Mouse (Mus musculus) regulatory T cell (primary cell): ENCODE measurements at regions not wholly inside any gene's neighbourhood (a gene's known extent, or its start where the extent isn't known, plus 50 kb on each side); places are given as distances from the start of the nearest gene placed in this dataset.

Experiments
- in situ Hi-C: fragments of 300-600 bp; cut with MboI, MseI; formaldehyde crosslinking; loops from one replicate; pipeline ENCODE4 v1.15.1; 2025; ENCODE audit warnings: high pct_unique_total_duplicates

DNA sequence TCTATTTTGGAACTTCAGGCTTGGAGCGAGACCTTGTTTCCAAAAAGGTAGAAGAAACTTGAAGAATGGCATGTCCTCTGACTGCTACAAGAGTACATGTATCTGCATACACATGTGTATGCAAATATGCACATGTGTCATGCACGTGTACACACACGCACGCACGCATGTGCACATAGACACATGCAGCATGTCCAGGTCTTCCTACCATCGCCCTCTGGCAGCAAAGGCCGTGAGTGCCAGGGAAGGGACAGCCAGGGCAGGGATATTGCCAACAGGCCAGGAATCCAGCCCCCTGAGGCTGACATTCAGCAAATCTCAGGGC, 231.0 kb downstream of the Clic5 start:
- in situ Hi-C loops: no loop called here

DNA sequence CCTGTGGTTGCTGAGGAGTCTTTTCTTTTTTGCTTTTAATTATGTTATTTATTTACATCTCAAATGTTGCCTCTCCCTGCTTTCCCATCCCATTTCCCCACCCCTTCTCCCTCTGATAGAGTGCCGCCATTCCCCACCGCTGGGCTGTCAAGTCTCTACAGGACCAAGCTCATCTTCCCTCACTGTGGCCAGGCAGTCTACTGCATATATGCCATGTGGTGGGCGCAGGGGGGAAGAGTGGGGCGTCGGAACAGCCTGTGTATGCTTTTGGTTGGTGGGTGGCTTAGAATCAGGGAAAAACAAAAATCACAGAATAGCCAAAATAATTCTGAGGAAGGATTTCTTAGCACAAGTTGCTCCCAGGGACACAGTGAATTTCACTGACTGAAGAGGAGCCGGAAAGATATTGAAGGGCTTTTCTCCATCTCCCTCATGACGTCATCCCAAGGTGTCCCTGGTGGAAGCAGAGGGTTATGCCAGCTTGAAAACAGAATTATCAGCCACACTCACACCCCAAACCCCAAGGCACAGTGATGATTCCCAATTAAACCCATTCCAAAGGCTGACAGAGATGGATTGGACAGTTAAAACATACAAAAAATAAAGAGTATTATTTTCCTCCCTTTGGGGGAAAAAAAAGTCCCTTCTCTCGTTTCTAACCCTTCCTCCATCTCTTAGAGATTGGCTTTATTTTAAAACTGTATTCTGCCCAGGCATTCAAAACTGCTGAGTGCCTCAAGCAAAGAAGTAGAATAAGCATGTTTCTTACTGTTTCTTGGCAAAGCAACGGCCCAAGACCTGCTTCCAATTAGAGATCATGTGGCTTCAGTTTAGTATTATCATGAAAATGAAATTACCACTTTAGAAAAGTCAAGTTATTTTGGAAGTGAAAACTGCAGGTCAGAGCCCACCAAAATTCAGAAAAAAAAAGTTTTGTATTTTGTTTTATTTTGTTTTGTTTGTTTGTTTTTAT, 232.0 kb downstream of the Clic5 start:
- in situ Hi-C loops: no loop called here

DNA sequence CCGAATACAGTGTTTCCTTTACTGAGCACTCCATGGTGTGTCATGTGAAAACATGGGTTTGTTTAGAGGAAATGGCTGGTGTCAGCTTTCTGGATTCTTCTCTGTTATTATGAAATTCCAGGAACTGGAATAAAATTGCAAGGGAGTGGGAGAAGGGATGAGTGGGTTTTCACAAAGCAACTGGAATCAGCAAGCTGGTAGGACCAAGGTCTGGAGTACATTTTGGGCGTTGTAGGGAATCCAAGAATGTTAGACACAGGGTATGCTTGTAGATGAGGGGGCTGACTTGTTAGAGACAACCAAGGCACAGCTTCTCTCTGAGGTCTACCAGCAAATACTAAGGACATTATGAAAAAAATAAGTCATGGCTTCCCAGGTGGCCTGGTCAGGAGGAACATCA, 233.8 kb downstream of the Clic5 start:
- in situ Hi-C loops: no loop called here

DNA sequence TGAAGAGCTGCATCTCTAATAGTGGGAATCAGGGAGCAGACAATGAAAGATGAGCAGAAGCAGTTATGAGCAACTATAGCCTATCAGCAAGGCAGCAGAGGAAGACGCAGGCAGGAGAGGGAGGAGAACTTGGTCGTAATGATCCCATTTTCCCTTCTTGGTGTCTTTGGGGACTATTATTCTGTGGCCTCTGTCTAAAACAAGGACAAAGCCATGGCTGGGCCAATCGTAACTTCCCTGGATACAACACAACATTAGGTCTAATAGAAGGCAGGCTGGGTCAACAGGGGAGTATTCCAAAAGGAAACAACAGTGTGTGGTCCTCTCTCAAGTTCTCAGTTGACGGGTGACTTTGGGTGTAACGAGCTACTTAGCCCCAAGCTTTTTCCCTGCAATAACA, 234.5 kb downstream of the Clic5 start:
- in situ Hi-C loops: no loop called here

DNA sequence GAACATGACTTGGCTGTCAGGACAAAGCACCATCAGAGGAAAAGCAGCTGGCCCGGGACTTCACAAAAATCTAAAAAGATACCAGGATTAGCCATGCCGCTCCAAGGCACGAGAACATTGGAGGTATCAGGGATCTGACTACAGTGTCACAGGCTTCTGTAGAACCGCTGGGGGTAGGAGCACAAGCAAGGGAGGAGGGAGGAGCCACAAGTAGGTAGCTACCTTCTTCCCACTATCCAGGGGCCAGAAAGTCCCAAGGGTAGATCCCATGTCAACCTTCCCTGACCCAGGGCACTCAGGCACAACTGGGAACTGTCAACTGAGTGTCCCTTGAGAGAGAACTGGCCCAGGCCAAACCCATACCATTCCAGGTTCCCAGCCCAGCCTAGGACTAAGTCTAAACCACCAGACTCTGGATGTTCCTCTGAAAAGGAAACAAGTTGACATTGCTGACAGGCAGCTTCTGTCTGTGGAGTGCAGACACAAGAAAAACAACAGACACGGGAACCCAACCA, 235.1 kb downstream of the Clic5 start:
- in situ Hi-C loops: no loop called here

DNA sequence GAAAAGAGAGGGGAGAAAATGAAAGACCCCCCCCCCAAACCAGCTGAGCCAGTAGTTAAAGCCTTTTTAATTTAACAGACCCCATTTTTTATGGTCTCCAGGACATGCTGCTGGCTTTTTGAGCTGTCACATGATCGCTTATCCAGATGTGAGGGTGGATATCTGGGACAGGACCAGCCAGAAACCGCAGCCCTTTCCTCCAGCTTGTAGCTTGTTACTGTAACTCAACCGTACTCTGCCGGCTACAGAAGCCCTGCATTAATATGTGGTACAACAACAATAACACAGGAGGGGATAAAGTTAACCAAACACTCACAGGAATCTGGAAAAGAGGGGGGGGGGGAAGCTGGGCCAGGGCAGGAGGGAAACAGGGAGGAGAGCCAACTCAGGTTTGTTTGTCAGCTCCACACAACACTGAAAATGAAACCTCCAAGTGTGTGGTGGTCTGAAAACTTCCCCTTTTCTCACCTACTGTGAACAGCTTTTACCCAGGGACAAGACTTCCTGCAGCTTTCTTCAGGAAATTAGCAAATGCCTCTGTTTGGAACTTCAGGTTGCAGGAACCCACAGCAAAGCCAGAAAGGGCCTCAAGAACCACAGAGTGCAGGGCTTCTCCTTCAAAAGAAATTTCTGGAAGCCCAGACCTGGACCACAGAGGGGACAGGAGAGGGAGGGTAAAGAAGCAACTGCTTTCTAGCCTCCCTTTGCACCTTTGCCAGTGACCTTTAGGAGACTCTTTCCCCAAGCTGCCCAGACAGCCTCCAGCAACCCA, 244.3 kb downstream of the Clic5 start:
- in situ Hi-C loops: no loop called here

DNA sequence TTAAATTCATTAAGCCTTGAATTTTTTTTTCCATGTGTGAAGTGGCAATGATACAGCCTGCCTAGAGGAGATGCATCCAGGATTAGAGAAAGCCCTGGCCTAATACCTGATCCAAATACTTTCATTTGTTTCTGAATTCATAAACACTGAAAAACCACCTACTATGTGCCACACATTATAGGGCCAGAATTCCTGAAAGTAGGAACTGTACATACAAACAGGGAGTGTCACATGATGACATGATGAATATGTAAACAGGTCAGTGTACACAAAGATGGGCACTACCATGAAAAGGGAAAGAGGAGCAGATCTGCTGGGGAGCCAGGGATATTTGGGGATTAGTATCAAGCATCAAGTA, 244.9 kb downstream of the Clic5 start:
- in situ Hi-C loops: no loop called here

DNA sequence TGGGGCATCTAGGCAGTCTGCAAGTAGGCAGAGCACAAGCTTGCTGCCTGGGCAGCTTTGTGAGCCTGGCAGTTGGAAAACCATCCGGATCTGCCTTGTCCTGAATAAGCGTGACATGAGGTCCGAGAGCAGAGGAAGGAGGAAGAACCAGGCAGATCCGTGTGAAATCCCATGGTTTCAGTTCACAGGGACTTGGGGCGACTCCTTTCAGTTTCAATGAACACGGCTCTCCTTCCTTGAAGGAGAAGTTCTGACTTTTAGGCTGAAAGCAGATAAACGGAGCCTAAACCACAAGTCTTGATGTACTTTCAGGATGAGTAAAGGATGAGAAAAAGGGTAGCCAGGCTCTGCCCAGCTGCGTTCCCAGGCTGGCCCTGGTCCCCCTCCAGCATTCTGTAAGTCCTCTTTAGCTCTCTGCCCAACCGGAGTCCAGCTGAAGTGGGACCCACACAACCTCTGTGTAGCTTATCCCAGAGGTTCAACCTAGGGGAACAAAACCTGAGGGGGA, 248.2 kb downstream of the Clic5 start:
- in situ Hi-C loops: no loop called here

DNA sequence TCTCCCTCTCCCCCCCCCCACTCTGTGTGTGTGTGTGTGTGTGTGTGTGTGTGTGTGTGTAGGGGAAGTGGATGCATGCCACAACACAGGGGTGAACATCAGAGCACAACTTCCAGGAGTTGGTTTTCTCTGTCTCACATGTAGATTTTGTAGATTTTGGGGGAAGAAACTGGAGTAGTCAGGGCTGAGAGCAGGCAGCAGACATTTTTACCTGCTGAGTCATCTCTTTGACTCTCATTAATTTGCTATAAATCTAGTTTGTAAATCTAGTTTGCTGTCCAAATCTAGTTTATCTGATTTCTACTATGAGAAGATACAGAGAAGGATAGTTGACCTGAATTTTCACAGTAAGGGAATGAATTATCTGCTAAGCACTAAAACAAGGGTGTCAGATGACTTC, 250.1 kb downstream of the Clic5 start:
- in situ Hi-C loops: no loop called here

DNA sequence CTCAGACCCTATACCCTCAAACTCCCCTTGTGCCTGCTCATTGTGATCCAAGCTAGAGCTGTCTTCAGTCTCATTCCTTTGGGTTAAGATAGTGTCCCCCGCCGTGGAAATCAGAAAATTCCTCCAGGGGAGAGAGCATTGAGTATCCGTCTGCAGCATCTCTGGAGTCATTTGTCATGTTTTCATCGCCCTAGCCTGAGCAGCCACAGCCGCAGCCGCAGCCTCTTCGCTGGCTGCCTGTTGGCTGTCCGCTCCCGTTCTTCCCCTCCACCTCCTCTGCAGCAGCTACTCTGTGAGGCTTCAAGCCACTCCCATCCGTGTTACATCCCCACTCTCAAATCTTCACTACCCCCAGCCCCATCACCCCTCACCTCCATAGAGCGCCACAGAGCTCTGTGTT, 255.1 kb downstream of the Clic5 start:
- in situ Hi-C loops: no loop called here

DNA sequence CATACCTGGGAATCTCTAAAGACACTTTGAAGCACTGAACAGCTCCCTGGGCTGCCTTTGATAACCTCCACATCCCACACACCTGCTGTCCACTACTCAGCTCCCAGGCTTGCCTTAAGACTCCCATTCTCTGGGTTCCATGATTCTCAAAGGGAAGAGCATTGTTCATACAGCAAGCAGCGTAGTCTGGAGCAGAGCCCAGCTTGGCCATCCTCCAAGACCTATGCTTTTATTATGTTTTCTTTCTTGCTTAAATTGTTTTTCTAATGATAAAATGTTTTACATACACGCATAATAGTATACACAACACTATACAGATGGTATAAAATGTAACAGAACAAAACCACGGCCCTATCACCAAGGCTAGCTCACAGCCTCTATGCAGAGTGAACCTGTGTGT, 257.0 kb downstream of the Clic5 start:
- in situ Hi-C loops: no loop called here
